Mouse (Mus musculus): ENCODE data around the gene Nr5a2. TPM values are rescaled to one million over a fixed set of nuclear protein-coding genes. Genes with fewer than 3 reads are reported as not detected.

Gene Nr5a2
- polyA plus RNA-seq, 1 experiment: not detected

GRCm38 (mm10) chr1:136863209-136863608, 97.0 kb downstream of the Nr5a2 start:
- Histone ChIP-seq H3K4me1 (ENCODE audit: control insufficient read depth, insufficient read depth, low read length) (no peaks in the 10 kb centered on the region), H3K4me3 (ENCODE audit: insufficient read depth, low read length) (no peak overlapping the region), H3K27ac (ENCODE audit: insufficient read depth, low read length) (no peak overlapping the region)
- TF ChIP-seq CTCF (IDR thresholded peaks at IDR 0.05; ENCODE audit: extremely low read depth, insufficient read depth, low read length) (no peak), POLR2A (IDR thresholded peaks at IDR 0.05; ENCODE audit: extremely low read depth, insufficient read depth, low read length) (no peak)

- no peak overlapping the region for H3K4me3 ChIP-seq (ENCODE audit: insufficient read depth, low read length)
- no peak for TF ChIP-seq POLR2A (IDR thresholded peaks at IDR 0.05; ENCODE audit: extremely low read depth, insufficient read depth, low read length)
- no peak for TF ChIP-seq CTCF (IDR thresholded peaks at IDR 0.05; ENCODE audit: extremely low read depth, insufficient read depth, low read length)
- H3K4me1 ChIP-seq (ENCODE audit: control insufficient read depth, insufficient read depth, low read length): no peaks in the 10 kb centered on the region
Observed at GRCm38 (mm10) chr1:136859454-136859853, 100.8 kb downstream of the Nr5a2 start.

GRCm38 (mm10) chr1:136858724-136859123, 101.5 kb downstream of the Nr5a2 start:
- TF ChIP-seq CTCF (IDR thresholded peaks at IDR 0.05; ENCODE audit: extremely low read depth, insufficient read depth, low read length) (no peak), POLR2A (IDR thresholded peaks at IDR 0.05; ENCODE audit: extremely low read depth, insufficient read depth, low read length) (no peak)
- H3K4me3 ChIP-seq (ENCODE audit: insufficient read depth, low read length): no peak overlapping the region

More at GRCm38 (mm10) chr1:136859454-136859853, 100.8 kb downstream of the Nr5a2 start:
- H3K27ac ChIP-seq (ENCODE audit: insufficient read depth, low read length): no peak overlapping the region

GRCm38 (mm10) chr1:136856104-136856503, 104.1 kb downstream of the Nr5a2 start:
- H3K4me3 ChIP-seq (ENCODE audit: insufficient read depth, low read length): no peak overlapping the region
- TF ChIP-seq CTCF (IDR thresholded peaks at IDR 0.05; ENCODE audit: extremely low read depth, insufficient read depth, low read length): no peak
- no peak for TF ChIP-seq POLR2A (IDR thresholded peaks at IDR 0.05; ENCODE audit: extremely low read depth, insufficient read depth, low read length)

More at GRCm38 (mm10) chr1:136858724-136859123, 101.5 kb downstream of the Nr5a2 start:
- no peak overlapping the region for H3K27ac ChIP-seq (ENCODE audit: insufficient read depth, low read length)
- no peaks in the 10 kb centered on the region for H3K4me1 ChIP-seq (ENCODE audit: control insufficient read depth, insufficient read depth, low read length)

GRCm38 (mm10) chr1:136848791-136849190, 111.5 kb downstream of the Nr5a2 start:
- TF ChIP-seq POLR2A (IDR thresholded peaks at IDR 0.05; ENCODE audit: extremely low read depth, insufficient read depth, low read length): no peak
- no peak for TF ChIP-seq CTCF (IDR thresholded peaks at IDR 0.05; ENCODE audit: extremely low read depth, insufficient read depth, low read length)
- Histone ChIP-seq H3K27ac (ENCODE audit: insufficient read depth, low read length) (no peak overlapping the region), H3K4me1 (ENCODE audit: control insufficient read depth, insufficient read depth, low read length) (no peaks in the 10 kb centered on the region), H3K4me3 (ENCODE audit: insufficient read depth, low read length) (no peak overlapping the region)

More at GRCm38 (mm10) chr1:136856104-136856503, 104.1 kb downstream of the Nr5a2 start:
- Histone ChIP-seq H3K4me1 (ENCODE audit: control insufficient read depth, insufficient read depth, low read length) (no peaks in the 10 kb centered on the region), H3K27ac (ENCODE audit: insufficient read depth, low read length) (no peak overlapping the region)

- Histone ChIP-seq H3K4me3 (ENCODE audit: insufficient read depth, low read length) (no peak overlapping the region), H3K4me1 (ENCODE audit: control insufficient read depth, insufficient read depth, low read length) (no peaks in the 10 kb centered on the region), H3K27ac (ENCODE audit: insufficient read depth, low read length) (no peak overlapping the region)
- no peak for TF ChIP-seq POLR2A (IDR thresholded peaks at IDR 0.05; ENCODE audit: extremely low read depth, insufficient read depth, low read length)
- TF ChIP-seq CTCF (IDR thresholded peaks at IDR 0.05; ENCODE audit: extremely low read depth, insufficient read depth, low read length): no peak
Observed at GRCm38 (mm10) chr1:136846081-136846480, 114.2 kb downstream of the Nr5a2 start.

GRCm38 (mm10) chr1:136845341-136845740, 114.9 kb downstream of the Nr5a2 start:
- no peak overlapping the region for H3K27ac ChIP-seq (ENCODE audit: insufficient read depth, low read length)
- no peak overlapping the region for H3K4me3 ChIP-seq (ENCODE audit: insufficient read depth, low read length)
- TF ChIP-seq POLR2A (IDR thresholded peaks at IDR 0.05; ENCODE audit: extremely low read depth, insufficient read depth, low read length) (no peak), CTCF (IDR thresholded peaks at IDR 0.05; ENCODE audit: extremely low read depth, insufficient read depth, low read length) (no peak)
- no peaks in the 10 kb centered on the region for H3K4me1 ChIP-seq (ENCODE audit: control insufficient read depth, insufficient read depth, low read length)

- Histone ChIP-seq H3K4me1 (ENCODE audit: control insufficient read depth, insufficient read depth, low read length) (no peaks in the 10 kb centered on the region), H3K4me3 (ENCODE audit: insufficient read depth, low read length) (no peak overlapping the region), H3K27ac (ENCODE audit: insufficient read depth, low read length) (no peak overlapping the region)
- TF ChIP-seq POLR2A (IDR thresholded peaks at IDR 0.05; ENCODE audit: extremely low read depth, insufficient read depth, low read length) (no peak), CTCF (IDR thresholded peaks at IDR 0.05; ENCODE audit: extremely low read depth, insufficient read depth, low read length) (no peak)
Observed at GRCm38 (mm10) chr1:136840512-136840911, 119.7 kb downstream of the Nr5a2 start.

GRCm38 (mm10) chr1:136839202-136839601, 121.0 kb downstream of the Nr5a2 start:
- Histone ChIP-seq H3K4me1 (ENCODE audit: control insufficient read depth, insufficient read depth, low read length) (no peaks in the 10 kb centered on the region), H3K4me3 (ENCODE audit: insufficient read depth, low read length) (no peak overlapping the region), H3K27ac (ENCODE audit: insufficient read depth, low read length) (no peak overlapping the region)
- TF ChIP-seq POLR2A (IDR thresholded peaks at IDR 0.05; ENCODE audit: extremely low read depth, insufficient read depth, low read length) (no peak), CTCF (IDR thresholded peaks at IDR 0.05; ENCODE audit: extremely low read depth, insufficient read depth, low read length) (no peak)

- TF ChIP-seq POLR2A (IDR thresholded peaks at IDR 0.05; ENCODE audit: extremely low read depth, insufficient read depth, low read length) (no peak), CTCF (IDR thresholded peaks at IDR 0.05; ENCODE audit: extremely low read depth, insufficient read depth, low read length) (no peak)
- Histone ChIP-seq H3K4me1 (ENCODE audit: control insufficient read depth, insufficient read depth, low read length) (no peaks in the 10 kb centered on the region), H3K27ac (ENCODE audit: insufficient read depth, low read length) (no peak overlapping the region), H3K4me3 (ENCODE audit: insufficient read depth, low read length) (no peak overlapping the region)
Observed at GRCm38 (mm10) chr1:136832305-136833152, 127.7 kb downstream of the Nr5a2 start.
